Mouse (Mus musculus) left cerebral cortex, postnatal 14 days (tissue): ENCODE data around the gene Met. TPM values are rescaled to one million over a fixed set of nuclear protein-coding genes. Genes with fewer than 3 reads are reported as not detected.
A peak's percentile ranks its signal among the peaks of the same experiment; 100 is the strongest.

Experiments
- DNase-seq, 2 experiments: peaks; one replicate each; pipeline ENCODE4 v3.0.0; 2021 to 2022; ENCODE audit warnings: low spot score in 2 of 2, mixed read lengths in 1 of 2
- intact Hi-C: fragments of 180-260 bp; cut with DNase I; formaldehyde crosslinking; loops from one replicate; pipeline ENCODE4 v1.15.1; 2025
- total RNA-seq, 2 experiments: library from RNA; stranded (reverse); gene quantifications; 2 replicates each; pipeline ENCODE4 v1.2.3; 2021

Gene Met
- total RNA-seq, 2 experiments from 2014 or later, result 37.7 to 47.2 TPM

- DNase-seq, result no peak
- intact Hi-C loops, result no loop called here
Observed at GRCm38 (mm10) chr6:17541615-17542014, 78.0 kb downstream of the Met start.

GRCm38 (mm10) chr6:17542383-17542782 lies 78.8 kb downstream of the Met start:
- intact Hi-C loops, result no loop called here

GRCm38 (mm10) chr6:17545480-17545879 lies 81.9 kb downstream of the Met start:
- DNase-seq, result no peak
- intact Hi-C loops, result no loop called here

More at GRCm38 (mm10) chr6:17542383-17542782, 78.8 kb downstream of the Met start:
- no peak for DNase-seq

- no peak for DNase-seq
- intact Hi-C loops, result no loop called here
Observed at GRCm38 (mm10) chr6:17546341-17546740, 82.7 kb downstream of the Met start.

GRCm38 (mm10) chr6:17546825-17547224 lies 83.2 kb downstream of the Met start:
- DNase-seq, result no peak
- intact Hi-C loops, result no loop called here

- intact Hi-C loops, result no loop called here
- DNase-seq, result no peak
Observed at GRCm38 (mm10) chr6:17548786-17549185, 85.2 kb downstream of the Met start.

- intact Hi-C loops, result no loop called here
- DNase-seq, result no peak
Observed at GRCm38 (mm10) chr6:17549645-17550044, 86.0 kb downstream of the Met start.

- DNase-seq, result no peak
- intact Hi-C loops, result no loop called here
Observed at GRCm38 (mm10) chr6:17554263-17554662, 90.7 kb downstream of the Met start.

- intact Hi-C loops, result no loop called here
Observed at GRCm38 (mm10) chr6:17554757-17555156, 91.2 kb downstream of the Met start.

GRCm38 (mm10) chr6:17555719-17556118 lies 92.1 kb downstream of the Met start:
- no peak for DNase-seq
- intact Hi-C loops, result no loop called here

More at GRCm38 (mm10) chr6:17554757-17555156, 91.2 kb downstream of the Met start:
- DNase-seq, result no peak

- no peak for DNase-seq
- intact Hi-C loops, result no loop called here
Observed at GRCm38 (mm10) chr6:17559657-17560056, 96.1 kb downstream of the Met start.

- intact Hi-C loops, result no loop called here
Observed at GRCm38 (mm10) chr6:17561347-17561746, 97.7 kb downstream of the Met start.

GRCm38 (mm10) chr6:17561886-17562285 lies 98.3 kb downstream of the Met start:
- DNase-seq, result no peak
- intact Hi-C loops, result no loop called here

More at GRCm38 (mm10) chr6:17561347-17561746, 97.7 kb downstream of the Met start:
- DNase-seq, result no peak

GRCm38 (mm10) chr6:17562472-17563088 lies 99.0 kb downstream of the Met start:
- intact Hi-C loops, result no loop called here
- peak in 1 of 2 experiments; percentile 4 for DNase-seq

- intact Hi-C loops, result no loop called here
- no peak for DNase-seq
Observed at GRCm38 (mm10) chr6:17568702-17569352, 105.2 kb downstream of the Met start.

GRCm38 (mm10) chr6:17573227-17573626 lies 109.6 kb downstream of the Met start:
- no peak for DNase-seq
- intact Hi-C loops, result no loop called here

GRCm38 (mm10) chr6:17573732-17574131 lies 110.1 kb downstream of the Met start:
- intact Hi-C loops, result no loop called here

GRCm38 (mm10) chr6:17578092-17578760 lies 114.6 kb downstream of the Met start:
- DNase-seq, result no peak
- intact Hi-C loops, result no loop called here

More at GRCm38 (mm10) chr6:17573732-17574131, 110.1 kb downstream of the Met start:
- DNase-seq, result no peak

GRCm38 (mm10) chr6:17580349-17580748 lies 116.7 kb downstream of the Met start:
- DNase-seq, result no peak
- intact Hi-C loops, result no loop called here

- intact Hi-C loops, result no loop called here
- DNase-seq, result peak; percentile 22 to 51
Observed at GRCm38 (mm10) chr6:17583982-17584381, 120.4 kb downstream of the Met start.
